Mouse (Mus musculus): ENCODE results near the gene Tdrd6.

Tdrd6 gene

DNA sequence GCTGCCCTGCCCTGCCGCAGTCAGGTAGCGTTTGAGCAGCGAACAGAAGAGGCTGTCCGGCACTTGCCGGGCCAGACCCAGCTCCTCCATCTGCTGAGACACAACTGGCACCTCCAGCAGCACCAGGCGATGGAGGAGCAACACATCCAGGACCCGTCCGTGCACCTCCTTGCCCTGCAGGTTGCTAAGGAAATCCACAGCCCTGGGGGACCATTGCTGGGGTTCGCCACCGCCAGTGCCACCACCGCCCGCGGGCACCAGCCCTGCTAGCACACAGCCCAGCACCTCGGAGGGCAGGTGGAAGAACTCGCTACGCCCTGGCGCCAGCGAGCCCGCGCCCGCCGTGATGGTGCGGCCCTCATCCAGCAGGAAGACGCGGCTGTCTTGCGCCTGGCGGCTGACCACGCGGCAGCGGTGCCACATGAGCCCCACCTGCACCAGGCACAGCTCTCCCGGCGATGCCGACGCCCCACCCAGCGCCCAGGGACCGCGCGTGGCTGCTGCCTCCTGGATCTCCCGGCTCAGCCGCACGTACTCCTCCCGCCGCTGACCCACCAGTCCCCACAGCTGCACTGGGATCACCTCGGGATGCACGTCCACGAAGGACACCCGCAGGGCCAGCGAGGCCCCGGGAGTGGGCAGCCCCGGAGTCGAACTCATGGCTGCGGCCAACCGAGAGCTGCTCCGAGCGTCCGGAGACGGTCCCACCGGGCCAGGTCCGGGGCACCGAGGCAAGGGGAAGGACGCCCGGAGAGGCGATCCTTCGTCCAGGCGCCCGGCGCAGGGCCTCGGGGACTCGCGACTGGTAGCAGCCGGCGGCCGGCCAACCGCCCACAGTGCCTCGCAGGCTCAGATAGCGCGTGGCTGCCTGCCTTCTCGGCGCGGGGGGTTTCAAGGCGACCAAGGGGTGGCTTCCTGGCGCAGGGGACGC lies at the start of gene Tdrd6:
Gene Tdrd6 (minus strand): TSS at position 804 of the 931 bp plus-strand sequence.
- DNase-seq, result peak; percentile 32

DNA sequence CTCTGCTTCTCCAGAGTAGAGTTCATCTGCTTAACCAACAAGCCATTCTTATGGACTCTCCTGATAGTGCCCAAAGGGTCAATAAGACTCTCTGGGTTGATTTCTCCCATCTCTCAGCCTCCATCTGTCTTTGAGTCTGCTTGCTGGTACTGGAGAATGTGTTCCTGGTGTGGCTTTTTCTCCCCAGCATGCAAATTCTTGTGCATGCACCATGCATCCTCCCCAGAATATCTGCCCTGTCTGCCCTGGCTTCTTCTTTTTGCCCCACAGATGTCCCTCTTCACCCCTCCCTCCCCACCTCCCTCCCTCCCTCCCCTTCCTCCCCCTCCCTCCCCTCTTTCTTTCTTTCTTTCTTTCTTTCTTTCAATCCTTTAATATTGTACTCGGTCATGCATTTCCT lies 47.2 kb upstream of the Tdrd6 start:
- no peak for DNase-seq

DNA sequence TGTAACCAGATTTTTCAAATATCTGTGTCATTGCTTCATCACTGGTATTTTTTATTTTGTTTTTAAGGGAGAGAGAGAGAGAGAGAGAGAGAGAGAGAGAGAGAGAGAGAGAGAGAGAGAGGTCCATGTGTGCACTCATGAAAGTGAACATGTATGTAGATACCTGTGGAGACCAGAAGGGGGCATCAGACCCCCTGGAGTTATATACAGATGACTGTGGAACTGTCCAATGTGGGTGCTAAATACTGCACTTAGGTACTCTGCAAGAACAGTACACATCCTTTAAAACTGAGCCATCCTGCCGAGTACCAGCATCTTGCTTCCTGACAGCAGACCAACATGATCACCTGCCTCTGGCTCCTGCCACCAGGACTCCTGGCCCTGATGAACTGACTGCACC lies 46.1 kb upstream of the Tdrd6 start:
- no peak for DNase-seq

DNA sequence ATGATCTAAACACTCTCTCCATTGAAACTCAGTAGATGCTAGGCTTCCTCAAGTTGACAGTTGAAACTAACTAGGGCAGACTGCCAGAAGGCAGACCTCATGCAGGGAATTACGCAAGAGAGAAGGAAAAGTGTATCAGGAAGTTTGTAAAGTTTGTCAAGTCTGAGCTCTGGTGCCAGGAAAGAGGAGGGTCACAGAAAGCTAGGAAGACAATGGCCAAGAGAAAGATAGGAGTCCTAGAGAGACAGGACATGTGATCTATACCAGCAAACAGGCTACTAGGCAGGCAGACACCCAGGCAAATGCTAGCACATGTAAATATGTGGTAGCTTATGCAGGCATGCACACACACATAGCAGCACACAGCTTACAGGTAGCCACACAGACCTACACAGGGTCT lies 45.1 kb upstream of the Tdrd6 start:
- peak in 1 of 2 experiments; percentile 9 for DNase-seq

DNA sequence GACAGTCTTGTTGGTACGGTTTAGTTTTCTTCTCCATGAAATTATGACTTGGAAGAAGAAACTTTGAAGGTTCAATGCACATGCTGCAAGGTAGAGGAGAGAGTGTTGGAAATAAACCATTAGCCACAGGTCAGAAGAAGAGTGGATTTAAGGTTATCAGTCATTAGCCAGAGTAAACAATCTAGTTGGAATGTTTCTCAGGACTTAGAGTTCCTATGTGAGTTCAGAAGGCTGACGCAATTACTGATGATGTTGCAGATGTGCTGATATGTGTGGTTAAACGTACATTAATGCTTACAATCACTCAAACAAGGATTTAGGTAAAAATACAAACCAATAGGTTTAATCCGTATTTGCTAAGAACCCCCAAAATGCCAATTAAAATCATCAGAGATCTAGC lies 41.8 kb upstream of the Tdrd6 start:
- DNase-seq, result no peak

DNA sequence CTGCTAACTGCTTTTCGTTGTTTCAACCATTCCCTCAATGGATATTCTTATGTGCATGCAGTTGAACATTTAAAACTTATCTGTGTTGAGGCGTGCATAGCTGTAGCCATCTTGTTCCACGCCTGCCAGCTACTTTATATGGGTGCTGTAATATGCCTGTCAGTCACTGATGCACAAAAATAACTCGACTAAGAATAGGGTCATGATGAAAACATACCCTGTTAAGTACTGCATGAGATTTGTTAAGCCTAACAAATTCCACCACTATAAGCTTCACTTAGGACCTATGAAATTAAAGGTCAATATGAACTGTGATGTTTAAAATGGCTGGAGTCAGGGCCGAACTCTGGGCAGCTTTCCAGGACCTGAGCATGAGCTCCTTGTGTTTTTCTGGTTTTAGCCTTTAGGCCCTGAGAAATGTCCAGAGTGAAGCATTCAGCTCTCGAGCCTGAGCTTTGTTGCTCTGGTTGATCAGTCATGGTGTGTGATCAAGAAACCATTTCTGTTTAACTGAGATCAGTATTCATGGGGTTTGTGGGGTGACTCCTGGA lies 39.1 kb upstream of the Tdrd6 start:
- no peak for DNase-seq

DNA sequence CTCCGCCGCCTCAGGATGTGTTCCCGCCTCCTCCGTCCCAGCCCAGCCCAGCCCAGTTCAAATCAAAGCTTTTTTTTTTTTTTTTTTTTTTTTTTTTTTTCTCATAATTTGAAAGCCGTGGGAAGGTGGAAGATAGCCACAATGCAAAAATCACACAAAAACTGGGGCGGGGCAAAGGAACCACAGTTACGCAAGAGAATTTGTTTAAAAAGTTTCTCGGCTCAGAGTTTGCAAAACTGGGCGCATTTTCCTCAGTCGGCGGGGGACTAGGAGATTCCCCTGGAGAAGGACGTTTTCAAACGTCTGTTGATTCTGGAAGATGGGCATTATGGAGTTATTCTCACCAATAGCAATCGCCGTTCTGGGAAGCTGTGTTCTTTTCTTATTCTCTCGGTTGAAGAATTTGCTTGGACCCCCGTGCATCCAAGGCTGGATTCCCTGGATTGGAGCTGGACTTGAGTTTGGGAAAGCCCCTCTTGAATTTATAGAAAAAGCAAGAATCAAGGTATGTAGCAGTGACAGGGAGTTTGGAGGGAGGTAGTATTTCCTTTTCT lies 37.3 kb upstream of the Tdrd6 start, which contains the start of gene Cyp39a1:
Gene Cyp39a1 (plus strand): TSS at position 136 of the 554 bp plus-strand sequence.
- DNase-seq, result no peak

DNA sequence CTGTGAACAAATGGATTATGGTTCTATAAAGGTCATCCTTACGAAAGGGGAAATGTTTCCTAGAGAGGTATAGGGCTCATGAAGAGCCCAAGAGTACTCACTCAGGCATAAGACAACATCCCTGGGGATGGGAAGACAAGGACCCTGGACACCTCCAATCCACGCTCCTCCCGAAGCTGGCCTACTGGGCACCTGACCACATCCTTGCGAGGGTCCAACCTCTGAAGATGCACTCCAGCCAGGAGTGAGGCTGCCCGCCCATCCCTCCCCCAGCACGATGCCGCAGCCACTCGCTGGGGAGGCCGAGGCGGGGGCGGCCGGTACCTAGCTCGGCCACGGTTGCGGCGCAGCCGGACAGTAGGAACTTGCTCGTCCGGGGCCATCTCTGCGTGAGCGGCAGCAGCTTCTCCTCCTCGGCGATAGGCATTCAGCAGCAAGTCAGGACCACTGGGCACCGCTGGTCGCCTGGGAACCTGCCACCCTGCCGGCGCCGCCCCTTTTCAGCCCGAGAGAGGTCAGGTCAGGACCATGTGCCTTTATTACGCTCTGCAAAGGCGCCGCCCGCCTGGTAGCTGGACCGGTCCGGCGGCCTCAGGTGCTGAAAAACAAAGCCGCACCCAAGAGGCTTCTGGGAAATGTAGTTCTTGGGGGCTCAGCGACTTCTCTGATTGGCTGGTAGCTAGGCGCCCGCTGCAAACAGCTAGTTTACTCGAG lies 36.6 kb upstream of the Tdrd6 start, which contains the start of gene Slc25a27:
Gene Slc25a27 (minus strand): TSS at position 639 of the 714 bp plus-strand sequence.
- DNase-seq, result peak; percentile 90 to 92

DNA sequence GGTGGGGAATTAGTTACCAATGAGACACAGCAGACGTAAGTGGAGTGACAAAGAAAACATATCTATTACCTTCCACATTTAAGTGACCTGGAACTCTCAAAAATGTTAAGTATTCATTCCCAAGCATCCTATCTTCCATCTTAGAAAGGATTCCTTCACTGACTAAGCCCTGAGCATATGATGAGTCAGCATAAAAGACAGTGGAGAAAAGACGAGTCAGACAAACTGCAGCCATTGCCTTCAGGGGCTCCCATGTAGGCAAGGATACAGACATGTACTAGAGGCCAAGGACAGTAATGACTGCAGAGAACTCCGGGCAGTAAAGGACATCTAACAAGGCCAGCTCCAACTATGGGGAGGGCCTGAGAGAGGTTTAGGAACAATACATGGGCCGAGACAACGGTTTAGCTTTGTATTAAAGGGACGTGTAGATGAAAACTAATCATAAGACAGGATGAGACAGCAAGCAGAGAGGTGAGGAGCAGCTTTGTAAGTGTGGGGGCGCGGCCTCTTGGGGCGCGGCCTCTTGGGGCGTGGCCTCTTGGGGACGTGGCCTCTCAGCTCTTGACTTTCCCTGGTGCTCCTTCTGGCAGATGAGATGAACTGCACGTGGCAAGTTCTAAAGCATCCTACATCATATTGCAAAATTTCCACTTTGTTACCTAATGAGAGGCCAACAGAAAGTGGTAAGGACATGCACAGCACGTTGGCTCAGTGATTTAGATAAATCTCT lies 21.4 kb upstream of the Tdrd6 start:
- DNase-seq, result no peak

DNA sequence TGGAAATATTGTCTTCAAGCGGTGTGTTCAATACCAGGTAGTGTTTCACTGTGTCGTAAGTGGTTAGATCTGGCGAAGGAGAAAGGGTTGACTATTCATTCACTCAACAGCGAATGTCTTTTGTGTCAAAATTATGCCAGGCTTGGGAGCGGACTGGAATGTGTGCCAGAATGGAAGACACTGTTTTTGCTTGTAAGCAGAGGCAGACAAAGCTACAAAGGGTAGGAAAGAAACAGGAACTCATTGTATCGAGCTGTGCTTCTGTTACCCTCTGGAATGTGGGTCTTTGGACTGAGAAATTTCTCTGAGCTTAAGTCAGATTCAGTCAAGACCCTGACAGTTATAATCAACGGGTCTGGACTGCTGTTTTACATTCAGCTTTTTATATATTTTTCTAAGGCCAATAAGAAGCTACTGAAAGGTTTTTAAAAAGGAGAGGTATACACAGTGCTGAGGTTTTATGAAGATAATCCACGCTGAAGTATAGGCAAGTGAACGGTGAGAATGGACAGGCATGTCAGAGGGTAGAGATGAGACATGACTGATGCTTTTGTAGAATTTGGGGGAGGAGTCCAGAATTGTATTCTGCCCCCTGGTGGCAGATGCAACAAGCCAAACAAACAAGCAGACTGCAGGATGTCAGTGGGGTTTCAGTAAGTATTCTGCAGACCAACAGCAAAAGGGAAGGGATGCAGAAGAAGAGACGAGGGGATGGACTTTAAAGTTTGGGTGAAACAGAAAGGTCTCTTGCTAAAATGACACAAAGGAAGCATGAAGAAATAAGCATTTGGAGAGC lies 19.7 kb upstream of the Tdrd6 start:
- DNase-seq, result peak; percentile 27 to 50

DNA sequence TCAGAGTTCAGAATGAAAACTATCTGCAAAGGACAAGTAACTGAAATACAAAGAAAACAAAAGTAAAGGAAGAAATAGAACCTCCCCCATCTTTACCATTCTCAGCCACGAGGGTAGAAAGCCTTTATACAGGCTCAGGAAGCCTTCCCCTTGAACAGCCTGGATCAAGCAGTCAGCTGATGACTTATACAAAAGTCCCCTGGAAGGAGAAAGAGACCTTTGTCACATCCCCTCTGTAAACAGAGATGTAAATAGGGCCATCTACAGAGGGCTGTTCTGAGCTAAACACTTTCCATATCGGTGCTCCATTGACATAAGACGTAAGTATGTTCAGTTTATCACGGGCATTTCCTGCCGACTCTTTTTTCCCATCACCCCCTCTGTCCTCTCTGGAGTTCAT lies 16.8 kb upstream of the Tdrd6 start:
- DNase-seq, result no peak

DNA sequence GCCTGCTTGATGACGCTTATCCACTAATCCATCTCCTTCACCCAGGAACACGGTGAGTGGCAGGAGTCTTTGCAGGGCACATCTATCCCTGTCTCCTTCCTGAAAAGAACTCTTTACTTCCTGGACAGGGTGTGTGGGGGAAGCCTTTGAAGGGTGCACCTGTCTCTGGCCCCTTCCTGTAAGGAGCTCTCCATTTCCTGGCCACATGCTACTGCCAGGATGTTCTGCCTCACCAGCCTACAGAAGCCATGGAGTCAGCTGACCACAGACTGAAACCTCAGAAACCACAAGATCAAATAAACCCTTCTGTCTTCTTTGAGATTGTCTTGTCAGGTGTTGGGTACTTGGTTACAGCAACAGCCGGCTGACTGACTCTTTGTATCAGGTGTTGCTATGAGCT lies 15.0 kb upstream of the Tdrd6 start:
- no peak for DNase-seq

DNA sequence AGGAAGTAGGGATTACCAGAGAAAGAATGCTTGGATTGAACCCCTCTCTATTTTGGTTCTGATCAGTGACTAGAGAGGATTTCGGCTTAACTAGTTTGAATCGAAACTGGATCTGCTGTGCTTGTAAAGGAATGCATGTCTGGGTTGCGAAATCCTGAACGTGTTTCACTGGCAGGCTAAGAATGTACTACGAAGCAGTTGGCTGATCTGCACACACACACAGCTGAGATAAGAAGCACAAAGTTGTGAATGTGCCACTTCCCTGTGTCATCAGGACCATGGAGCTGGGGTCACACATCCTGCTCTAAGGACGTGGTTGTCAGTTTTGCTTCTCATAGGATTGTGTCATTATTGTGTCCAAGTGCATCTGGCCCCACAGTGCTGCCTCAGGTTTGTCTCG lies 14.3 kb upstream of the Tdrd6 start:
- DNase-seq, result no peak

DNA sequence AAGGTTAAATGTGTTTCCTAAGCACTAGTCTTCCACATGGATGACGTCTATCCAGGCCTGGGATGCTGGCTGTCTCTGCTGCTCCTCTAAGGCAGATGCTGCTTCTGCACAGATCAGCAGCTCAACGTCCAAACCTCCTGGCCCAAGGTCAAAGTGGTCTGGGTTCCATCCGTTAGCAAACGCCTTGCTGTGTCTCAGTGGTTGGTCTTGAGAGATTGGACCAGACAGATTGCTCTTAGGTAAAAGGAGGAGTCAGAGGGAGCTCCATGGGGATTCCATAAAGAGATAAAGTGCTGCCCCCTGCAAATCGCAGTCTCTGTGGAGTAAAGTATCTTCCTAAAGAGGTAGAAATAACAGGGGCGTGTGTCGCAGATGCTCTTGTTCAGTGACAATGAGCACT lies 13.1 kb upstream of the Tdrd6 start:
- no peak for DNase-seq

DNA sequence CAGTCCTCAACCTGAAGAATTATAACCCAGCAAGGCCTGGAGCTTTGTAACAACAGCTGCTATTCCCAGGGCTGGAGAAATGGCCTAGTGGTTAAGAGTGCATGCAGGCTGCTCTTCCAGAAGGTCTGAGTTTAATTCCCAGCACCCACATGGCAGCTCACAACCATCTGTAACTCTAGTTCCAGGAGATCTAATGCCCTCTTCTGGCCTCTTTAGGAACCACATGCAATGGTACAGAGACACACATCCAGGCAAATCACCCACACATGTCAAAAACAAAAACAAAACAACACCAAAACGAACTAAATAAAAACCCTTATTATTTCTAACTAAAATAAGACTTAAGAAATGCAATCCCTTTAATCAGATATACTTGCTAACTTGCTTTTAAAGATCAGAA lies 10.7 kb upstream of the Tdrd6 start:
- DNase-seq, result peak in 1 of 2 experiments; percentile 16

DNA sequence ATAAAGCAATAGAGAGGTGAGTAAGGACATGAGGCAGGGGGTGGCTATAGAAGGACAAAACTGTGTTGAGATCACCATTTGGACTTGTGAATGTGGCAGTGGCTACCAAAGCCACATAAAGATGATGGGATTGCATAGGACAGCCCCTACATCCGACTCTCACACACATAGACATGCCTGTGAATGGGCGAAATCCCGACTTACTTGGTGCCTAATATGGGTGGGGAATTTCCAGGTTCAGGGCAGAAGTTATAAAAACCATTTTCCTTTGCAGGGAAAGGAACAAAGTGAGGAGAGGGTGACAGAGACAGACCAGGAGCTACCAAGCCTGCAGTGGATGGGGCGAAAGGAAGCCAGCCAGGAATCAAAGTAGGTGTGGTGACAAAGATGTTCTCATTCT lies 7.0 kb upstream of the Tdrd6 start:
- no peak for DNase-seq

DNA sequence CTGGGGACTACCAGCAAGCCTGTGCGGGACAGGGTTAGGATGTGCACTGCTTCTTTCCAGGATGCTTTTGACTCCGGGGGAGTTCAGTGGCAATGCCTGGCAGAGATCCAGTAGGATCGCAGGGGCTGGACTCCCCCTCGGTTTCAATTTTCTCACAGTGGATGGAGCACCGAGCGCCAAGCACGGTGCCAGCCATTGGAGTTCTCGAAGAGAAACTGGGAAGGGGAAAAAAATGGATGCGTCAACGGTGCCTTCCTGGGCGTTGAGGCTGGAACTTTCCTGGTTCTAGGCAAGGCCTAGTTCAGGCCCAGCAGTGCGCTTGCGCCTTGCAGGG lies 295 bp upstream of the Tdrd6 start:
- DNase-seq, result peak in 1 of 2 experiments; percentile 22

DNA sequence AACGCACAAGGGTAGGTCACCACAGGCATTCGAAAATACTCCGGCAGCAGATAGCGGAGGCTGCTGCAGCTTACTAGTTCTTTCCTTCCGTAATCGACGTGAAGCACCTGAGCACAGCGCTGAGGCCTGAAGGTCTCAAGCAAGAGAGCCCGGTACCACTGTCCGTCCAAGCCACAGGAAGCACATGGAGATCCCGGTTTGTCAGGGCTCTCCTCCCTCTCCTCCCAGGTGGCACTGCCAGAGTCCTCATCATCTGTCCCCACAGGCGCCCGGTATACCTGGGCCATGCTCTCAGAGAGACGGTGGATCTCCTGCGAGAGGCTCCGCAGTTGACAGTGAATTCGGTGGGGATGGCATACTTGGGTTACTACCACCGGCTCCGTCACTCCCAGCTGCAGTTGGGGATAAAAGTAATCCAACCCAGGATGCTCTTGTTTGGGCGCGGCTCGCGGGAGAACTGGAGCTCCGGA lies 1.0 kb downstream of the Tdrd6 start:
- DNase-seq, result no peak

DNA sequence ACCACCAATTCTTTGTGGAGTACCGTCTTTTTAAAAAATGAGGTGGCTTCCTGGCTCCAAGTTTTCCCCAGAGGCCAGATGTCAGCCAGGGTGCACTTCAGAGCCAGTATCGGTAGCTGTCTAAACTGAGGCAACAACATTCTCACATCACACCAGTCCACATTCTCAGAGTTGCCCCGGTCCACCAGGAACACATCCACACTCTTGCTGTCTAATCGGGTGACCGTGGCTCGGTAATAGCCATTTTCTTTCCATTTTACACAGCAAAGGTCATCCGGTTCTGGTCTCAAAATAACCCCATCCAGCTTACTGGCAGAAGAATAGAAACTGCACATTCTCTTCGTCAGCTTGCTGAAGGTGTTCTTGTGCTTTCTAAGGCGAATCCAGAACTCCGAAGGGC lies 1.9 kb downstream of the Tdrd6 start:
- DNase-seq, result no peak

DNA sequence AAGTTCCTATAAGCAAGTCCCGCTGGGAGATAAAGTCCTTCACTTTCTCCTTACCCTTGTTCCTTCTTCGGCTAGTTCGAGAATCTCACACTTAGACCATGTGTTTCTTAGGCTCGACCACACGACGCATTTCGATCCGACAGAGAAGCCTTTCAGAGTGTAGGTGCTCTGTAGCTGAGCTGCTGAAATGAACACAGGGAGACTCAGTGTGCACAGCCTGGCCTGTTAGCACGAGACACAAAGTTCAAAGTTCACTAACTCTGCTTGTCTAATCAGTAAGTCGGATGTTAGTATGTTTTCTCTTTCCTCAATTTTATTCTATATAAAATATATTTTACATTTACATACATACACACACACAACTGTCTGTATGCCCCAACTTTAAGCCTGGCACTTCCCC lies 8.0 kb downstream of the Tdrd6 start:
- no peak for DNase-seq

DNA sequence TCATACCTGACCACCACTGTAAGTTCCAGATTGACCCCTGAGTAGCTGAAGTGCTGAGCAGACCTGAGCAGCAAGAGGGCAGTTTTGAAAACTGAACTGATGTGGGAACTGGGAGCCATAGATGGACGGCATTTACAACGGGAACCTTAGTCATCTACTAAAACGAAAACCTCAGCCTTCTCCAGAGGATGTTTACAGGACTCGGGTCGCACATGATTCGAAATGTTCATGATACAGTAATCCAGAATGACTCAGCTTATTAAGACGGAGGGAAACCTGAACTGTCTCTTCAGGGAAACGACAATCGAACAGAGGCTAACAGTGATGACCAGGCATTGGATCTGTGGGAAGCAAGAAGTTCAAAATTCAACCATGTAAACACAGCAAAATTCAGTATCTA lies 10.9 kb downstream of the Tdrd6 start:
- DNase-seq, result no peak

DNA sequence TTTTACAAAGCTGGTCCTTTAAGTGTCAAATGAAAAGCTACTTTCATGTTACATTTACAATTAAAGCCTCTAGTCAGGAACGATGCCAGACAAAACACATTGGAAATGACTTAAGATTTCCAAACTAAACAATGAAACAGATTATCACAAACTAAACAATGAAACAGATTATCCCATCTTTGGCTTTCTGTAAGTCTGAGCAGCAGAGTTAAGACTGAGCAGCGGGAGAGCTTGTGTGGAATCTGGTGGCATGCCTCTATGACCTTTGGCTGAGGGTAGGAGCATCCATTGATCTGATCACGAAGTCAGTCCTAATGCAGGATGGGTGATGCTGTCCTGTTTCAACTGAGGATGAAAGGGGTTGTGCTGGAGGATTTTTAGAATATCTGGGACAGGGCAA lies 17.9 kb downstream of the Tdrd6 start:
- no peak for DNase-seq
